Mouse (Mus musculus) forebrain, embryonic 11.5 days (tissue): Measurements from ENCODE around the gene Msrb2. TPM values are rescaled to one million over a fixed set of nuclear protein-coding genes. Genes with fewer than 3 reads are reported as not detected.

Source experiments
- ATAC-seq: fragments of 200-750 bp; cut with Nextera tagmentation; replicated peaks from 2 replicates; pipeline ENCODE4 v1.8.0; 2017; ENCODE audit warnings: moderate TSS enrichment; ENCODE audit not compliant: low FRiP score
- DNase-seq: peaks from one replicate; pipeline ENCODE4 v3.0.0-alpha.2; 2017; ENCODE audit warnings: low spot score
- H3K27ac ChIP-seq: fragments of 300-500 bp; sonication (generic); 2 replicates; pipeline ENCODE4 v1.5.1; 2014; ENCODE audit warnings: low read depth, low read length
- H3K27me3 ChIP-seq: fragments of 300-500 bp; sonication (generic); 2 replicates; pipeline ENCODE4 v1.6.1; 2014; ENCODE audit warnings: mild to moderate bottlenecking, low read length, mixed read lengths; ENCODE audit not compliant: control insufficient read depth, insufficient read depth
- H3K36me3 ChIP-seq: fragments of 300-500 bp; sonication (generic); 2 replicates; pipeline ENCODE4 v1.6.1; 2014; ENCODE audit warnings: mild to moderate bottlenecking, low read length, moderate library complexity, mixed read lengths; ENCODE audit not compliant: control insufficient read depth, insufficient read depth
- H3K4me1 ChIP-seq: fragments of 300-500 bp; sonication (generic); replicated peaks from 2 replicates; pipeline ENCODE4 v1.6.1; 2014; ENCODE audit warnings: low read length, mixed read lengths; ENCODE audit not compliant: control insufficient read depth, insufficient read depth
- H3K4me2 ChIP-seq: fragments of 300-500 bp; sonication (generic); 2 replicates; pipeline ENCODE4 v1.6.1; 2014; ENCODE audit warnings: low read depth, mild to moderate bottlenecking, low read length, moderate library complexity, mixed read lengths; ENCODE audit not compliant: severe bottlenecking
- H3K4me3 ChIP-seq: fragments of 300-500 bp; sonication (generic); 2 replicates; pipeline ENCODE4 v1.5.1; 2014; ENCODE audit warnings: low read depth, low read length
- H3K9ac ChIP-seq: fragments of 300-500 bp; sonication (generic); 2 replicates; pipeline ENCODE4 v1.6.1; 2014; ENCODE audit warnings: low read length
- H3K9me3 ChIP-seq: fragments of 300-500 bp; sonication (generic); 2 replicates; pipeline ENCODE4 v1.6.1; 2016; ENCODE audit warnings: low read length, mixed read lengths; ENCODE audit not compliant: control insufficient read depth
- WGBS: fragments of 180-500 bp; shearing (Covaris S2); extraction: QIAGEN DNeasy Blood & Tissue Kit; methylation state at CpG from one replicate; pipeline ENCODE4 v1.1.7; 2014; 5-methylcytosine and 5-hydroxymethylcytosine counted together
- polyA plus RNA-seq: library from polyadenylated mRNA; unstranded; fragments of >200 nt; fragmentation: Nextera tagmentation; extraction: Ambion mirVana; gene quantifications from 2 replicates; pipeline ENCODE4 v1.2.1, GENCODE M21; 2014

Gene Msrb2
- polyA plus RNA-seq, 1 experiment from 2014 or later = 10.3 TPM

DNA sequence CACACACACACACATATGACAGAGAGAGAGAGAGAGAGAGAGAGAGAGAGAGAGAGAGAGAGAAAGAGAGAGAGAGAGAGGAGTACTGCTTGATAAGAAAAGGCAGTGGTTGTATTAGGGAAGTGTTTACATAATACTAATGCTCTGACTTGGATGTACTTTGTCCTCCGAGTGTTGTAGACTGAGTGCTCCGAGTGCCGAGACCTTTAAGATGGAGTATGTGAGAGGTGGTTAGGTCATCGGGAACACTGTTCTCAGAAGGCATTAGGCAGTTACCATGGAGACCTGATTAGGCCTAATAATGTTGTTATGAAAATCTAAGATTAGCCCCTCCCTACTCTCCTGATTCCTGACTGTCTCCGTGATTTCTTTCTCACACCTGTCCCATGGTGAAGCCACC is 21.1 kb upstream of the Msrb2 start:
- WGBS = 90% methylated on average over 5 of the region's 5 CpGs
- Histone ChIP-seq H3K4me2 (no peak overlapping the region), H3K27me3 (no peaks in the 10 kb centered on the region), H3K4me1 (no peaks in the 10 kb centered on the region), H3K36me3 (no peaks in the 10 kb centered on the region), H3K9ac (no peak overlapping the region), H3K9me3 (no peaks in the 10 kb centered on the region), H3K27ac (no peak overlapping the region), H3K4me3 (no peak overlapping the region)
- no peak for DNase-seq
- no peak for ATAC-seq

DNA sequence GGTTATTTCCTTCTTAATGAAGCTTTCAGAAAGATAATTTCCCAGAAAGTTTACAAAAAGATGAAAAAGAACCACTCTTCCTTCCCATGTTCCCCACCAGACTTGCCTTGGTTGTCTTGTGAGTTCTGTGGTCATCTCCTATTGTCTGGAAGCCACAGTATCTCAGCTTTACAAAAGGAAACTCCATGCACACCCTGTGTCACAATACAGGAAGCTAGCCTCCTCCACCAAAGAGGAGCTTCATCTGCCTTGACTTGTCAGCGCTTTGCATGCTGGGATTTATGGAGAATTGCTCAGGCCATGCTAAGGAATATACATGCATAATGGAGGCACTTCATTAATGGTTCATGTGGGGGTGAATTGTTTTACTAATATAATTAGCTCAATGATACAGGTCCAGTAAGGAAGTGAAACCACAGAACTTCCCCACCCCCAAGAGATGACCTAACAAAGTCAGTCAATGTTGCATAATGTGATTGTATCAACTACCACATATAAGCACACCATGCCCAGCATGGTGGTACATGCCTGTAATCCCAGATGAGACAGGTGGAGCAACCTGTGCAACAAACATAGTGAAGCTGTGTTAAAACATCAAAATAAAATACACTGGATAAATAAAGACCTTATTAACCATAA is 19.5 kb upstream of the Msrb2 start:
- no peaks in the 10 kb centered on the region for H3K9me3 ChIP-seq
- DNase-seq (no peak), ATAC-seq (no peak)
- H3K27me3 ChIP-seq = no peaks in the 10 kb centered on the region
- H3K36me3 ChIP-seq = no peaks in the 10 kb centered on the region
- no peaks in the 10 kb centered on the region for H3K4me1 ChIP-seq
- no peak overlapping the region for H3K4me3 ChIP-seq
- 97% methylated on average over 1 of the region's 1 CpGs for WGBS
- no peak overlapping the region for H3K9ac ChIP-seq
- H3K4me2 ChIP-seq = no peak overlapping the region
- H3K27ac ChIP-seq = no peak overlapping the region

DNA sequence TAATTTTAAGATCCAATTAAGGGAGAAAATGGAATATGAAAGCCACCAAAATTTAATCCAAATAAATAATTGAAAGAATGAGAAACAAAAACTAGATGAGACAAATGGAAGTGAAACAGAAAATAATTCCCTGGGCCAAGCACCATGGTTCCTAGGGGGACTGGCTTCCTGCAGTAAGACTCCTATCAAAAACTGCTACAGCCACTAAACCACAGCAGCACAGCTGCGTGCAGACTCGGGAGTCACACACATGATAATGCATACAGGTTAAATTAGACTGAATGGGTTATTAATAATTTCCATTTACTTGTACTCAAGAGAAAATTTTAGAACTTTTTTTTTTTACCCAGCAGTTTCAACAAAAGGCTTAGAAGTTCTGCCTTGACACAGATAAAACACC is 18.1 kb upstream of the Msrb2 start:
- no peak overlapping the region for H3K9ac ChIP-seq
- H3K27ac ChIP-seq = no peak overlapping the region
- 90% methylated on average over 2 of the region's 2 CpGs for WGBS
- H3K9me3 ChIP-seq = no peaks in the 10 kb centered on the region
- no peaks in the 10 kb centered on the region for H3K27me3 ChIP-seq
- ATAC-seq (no peak), DNase-seq (no peak)
- H3K4me2 ChIP-seq = no peak overlapping the region
- H3K4me3 ChIP-seq = no peak overlapping the region
- H3K36me3 ChIP-seq = no peaks in the 10 kb centered on the region
- H3K4me1 ChIP-seq = no peaks in the 10 kb centered on the region

DNA sequence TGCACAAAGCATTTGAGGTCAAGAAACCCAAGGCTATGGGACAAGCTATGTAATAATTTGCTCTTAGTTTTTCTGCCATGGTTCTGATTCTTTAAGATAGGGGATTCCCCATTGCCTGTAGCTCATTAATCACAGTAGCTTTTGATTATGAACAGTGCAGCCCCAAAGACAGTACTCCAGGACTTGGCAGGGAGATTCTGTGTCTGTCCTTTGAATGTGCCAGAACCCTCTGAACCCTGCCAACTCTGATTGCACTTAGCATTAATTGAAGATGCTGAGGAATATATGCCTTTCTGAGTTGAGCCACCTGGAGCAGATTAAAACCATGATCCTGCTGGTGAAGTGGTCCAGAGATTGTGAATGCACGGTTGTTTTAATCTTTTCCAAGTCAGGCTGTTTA is 8.4 kb upstream of the Msrb2 start:
- Histone ChIP-seq H3K36me3 (no peaks in the 10 kb centered on the region), H3K27ac (no peak overlapping the region), H3K4me3 (no peak overlapping the region), H3K27me3 (no peaks in the 10 kb centered on the region), H3K4me2 (no peak overlapping the region), H3K9me3 (no peaks in the 10 kb centered on the region), H3K4me1 (no peaks in the 10 kb centered on the region), H3K9ac (no peak overlapping the region)
- WGBS = 79% methylated on average over 1 of the region's 1 CpGs
- ATAC-seq = no peak
- DNase-seq = no peak

DNA sequence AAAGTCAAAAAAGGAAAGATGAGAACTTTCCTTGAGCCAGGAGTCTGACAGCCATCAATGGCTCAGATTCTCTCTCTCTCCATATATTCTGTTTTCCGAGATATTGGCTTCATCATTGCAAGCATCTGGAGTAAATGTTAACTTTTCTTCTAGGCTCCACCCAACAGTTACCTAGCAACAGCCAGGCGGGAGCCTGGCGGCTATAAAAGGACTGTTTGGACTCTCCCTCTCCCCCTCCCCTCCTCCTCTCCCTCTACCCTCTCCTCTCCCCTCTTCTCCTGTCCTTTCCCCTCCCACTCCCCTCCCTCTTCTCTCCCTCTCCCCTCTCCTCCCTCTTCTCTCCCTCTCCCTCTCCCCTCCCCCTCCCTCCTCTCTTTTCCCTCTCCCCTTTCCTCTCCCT is 4.8 kb upstream of the Msrb2 start:
- Histone ChIP-seq H3K4me1 (no peaks in the 10 kb centered on the region), H3K27ac (no peak overlapping the region), H3K4me3 (no peak overlapping the region), H3K9me3 (no peaks in the 10 kb centered on the region), H3K36me3 (no peaks in the 10 kb centered on the region), H3K9ac (no peak overlapping the region), H3K27me3 (no peaks in the 10 kb centered on the region), H3K4me2 (no peak overlapping the region)
- DNase-seq = no peak
- WGBS = 25% methylated on average over 3 of the region's 3 CpGs
- ATAC-seq = no peak

DNA sequence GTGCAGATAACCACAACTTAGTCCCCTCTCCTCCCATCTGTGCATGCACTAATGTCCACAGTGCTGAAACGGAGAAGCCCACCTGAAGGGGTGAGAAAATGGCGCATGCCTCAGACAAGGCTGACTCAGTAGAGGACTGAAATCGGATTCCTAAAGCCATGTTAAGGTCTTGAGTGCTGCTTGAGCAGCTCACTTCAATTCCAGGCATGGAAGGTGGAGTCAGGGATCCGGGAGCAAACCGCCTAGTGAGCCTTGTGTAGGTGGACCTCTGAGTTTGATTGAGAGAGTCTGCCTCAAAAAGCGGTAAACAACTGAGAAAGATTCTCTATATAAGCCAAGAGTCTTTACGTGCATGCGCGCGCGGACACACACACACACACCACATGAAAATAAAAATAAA is 4.1 kb upstream of the Msrb2 start:
- Histone ChIP-seq H3K9ac (no peak overlapping the region), H3K9me3 (no peaks in the 10 kb centered on the region), H3K27ac (no peak overlapping the region), H3K36me3 (no peaks in the 10 kb centered on the region), H3K4me2 (no peak overlapping the region), H3K4me1 (no peaks in the 10 kb centered on the region), H3K4me3 (no peak overlapping the region), H3K27me3 (no peaks in the 10 kb centered on the region)
- ATAC-seq = no peak
- DNase-seq = no peak
- WGBS = 83% methylated on average over 11 of the region's 11 CpGs

DNA sequence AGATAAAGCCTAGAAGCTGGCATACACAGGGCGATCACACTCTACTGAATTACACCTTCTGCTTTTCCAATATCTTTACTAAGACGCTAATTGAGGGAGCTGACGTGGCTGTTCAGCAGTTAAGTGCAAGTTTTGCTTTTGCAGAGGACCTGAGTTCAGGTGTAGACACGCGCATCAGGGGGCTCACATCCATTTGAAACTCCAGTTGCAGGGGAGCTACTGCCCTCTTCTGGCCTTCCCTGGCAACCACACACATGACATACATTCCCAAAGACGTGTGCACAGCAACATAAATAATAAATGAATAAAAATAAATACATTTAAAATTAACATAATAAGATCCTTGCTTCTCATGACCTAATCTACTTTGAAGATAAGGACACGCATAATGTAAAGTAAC is 2.5 kb downstream of the Msrb2 start:
- no peaks in the 10 kb centered on the region for H3K9me3 ChIP-seq
- no peaks in the 10 kb centered on the region for H3K36me3 ChIP-seq
- 87% methylated on average over 7 of the region's 7 CpGs for WGBS
- ATAC-seq (no peak), DNase-seq (no peak)
- no peak overlapping the region for H3K4me3 ChIP-seq
- no peak overlapping the region for H3K9ac ChIP-seq
- no peak overlapping the region for H3K4me2 ChIP-seq
- no peak overlapping the region for H3K27ac ChIP-seq
- H3K4me1 ChIP-seq = no peaks in the 10 kb centered on the region
- no peaks in the 10 kb centered on the region for H3K27me3 ChIP-seq

DNA sequence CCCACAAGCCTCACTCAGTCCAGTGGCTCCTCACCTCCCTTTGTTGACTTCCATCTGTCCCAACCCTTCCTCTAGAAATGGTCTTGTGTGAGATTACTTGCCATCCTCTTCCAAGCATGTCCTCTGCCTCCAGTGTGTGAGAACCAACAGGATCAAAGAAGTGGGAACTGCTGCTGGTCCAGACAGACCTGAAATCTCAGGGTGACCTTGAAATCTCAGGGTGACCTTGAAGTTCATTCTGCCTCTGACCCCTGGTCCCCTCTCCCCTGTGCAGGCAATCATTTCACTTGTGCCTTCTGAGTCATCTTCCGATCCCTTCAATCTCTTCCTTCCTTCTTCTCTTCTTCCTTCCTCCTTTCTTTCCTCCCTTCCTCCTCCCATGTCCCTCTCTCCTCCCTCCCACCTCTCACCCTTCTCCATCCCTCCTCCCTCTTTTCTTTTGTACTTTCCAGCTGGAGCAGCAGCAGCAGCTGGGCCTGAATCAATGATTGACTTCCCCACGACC is 9.3 kb downstream of the Msrb2 start:
- H3K4me2 ChIP-seq = no peak overlapping the region
- H3K36me3 ChIP-seq = no peaks in the 10 kb centered on the region
- WGBS = 52% methylated on average over 2 of the region's 2 CpGs
- no peak overlapping the region for H3K27ac ChIP-seq
- H3K9me3 ChIP-seq = no peaks in the 10 kb centered on the region
- no peak for ATAC-seq
- H3K27me3 ChIP-seq = no peaks in the 10 kb centered on the region
- H3K4me1 ChIP-seq = no peaks in the 10 kb centered on the region
- DNase-seq = no peak
- no peak overlapping the region for H3K4me3 ChIP-seq
- no peak overlapping the region for H3K9ac ChIP-seq

DNA sequence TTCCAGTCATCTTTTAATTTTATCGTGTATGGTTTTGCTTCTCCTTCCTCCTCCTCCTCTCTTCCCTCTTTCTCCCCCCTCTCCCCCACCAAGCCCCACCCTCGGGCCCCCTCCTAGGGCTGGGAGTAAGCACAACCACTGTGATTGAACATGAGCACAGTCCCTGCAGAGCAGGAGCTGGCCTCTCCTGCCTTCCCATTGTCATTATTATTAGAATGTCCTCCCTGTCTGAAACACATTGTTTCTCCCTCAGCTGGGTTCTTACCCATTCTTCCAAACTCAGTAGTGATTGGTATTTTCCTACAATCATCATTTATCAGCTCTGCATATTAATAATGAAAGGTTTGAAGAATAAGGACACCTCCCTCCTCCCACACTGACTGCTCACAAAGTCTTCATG is 9.7 kb downstream of the Msrb2 start:
- ATAC-seq = no peak
- no peaks in the 10 kb centered on the region for H3K27me3 ChIP-seq
- 19% methylated on average over 2 of the region's 2 CpGs for WGBS
- no peaks in the 10 kb centered on the region for H3K9me3 ChIP-seq
- no peak overlapping the region for H3K4me2 ChIP-seq
- H3K4me3 ChIP-seq = no peak overlapping the region
- no peak for DNase-seq
- H3K9ac ChIP-seq = no peak overlapping the region
- H3K27ac ChIP-seq = no peak overlapping the region
- H3K36me3 ChIP-seq = no peaks in the 10 kb centered on the region
- no peaks in the 10 kb centered on the region for H3K4me1 ChIP-seq
